Mouse (Mus musculus) NIH3T3 (cell line): ENCODE measurements around the gene Olfr701.

Source experiments
- DNase-seq: peaks from one replicate; pipeline ENCODE4 v3.0.0-alpha.2; 2012; ENCODE audit warnings: low read depth

Gene Olfr701

DNA sequence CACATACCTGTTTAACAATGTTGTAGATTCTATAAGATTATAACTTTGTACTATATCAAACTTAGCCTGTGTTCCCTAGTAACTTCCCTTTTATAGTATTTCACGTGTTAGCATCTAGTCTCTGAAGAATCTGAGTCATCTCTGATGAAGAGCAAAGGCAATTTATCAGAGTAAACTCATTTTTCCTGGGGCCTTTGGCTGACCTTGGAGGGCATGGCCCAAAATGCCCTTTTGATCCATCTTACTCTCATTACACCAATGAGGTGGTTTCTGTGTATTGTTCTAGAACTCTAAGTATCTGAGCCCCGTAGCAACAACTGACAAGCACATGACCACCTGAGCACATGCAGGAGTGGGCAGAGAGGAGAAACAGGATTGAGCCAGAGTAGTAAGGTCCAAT, at the start of gene Olfr701:
Gene Olfr701 (plus strand): TSS at position 301 of the 400 bp plus-strand sequence.
- DNase-seq: no peak

DNA sequence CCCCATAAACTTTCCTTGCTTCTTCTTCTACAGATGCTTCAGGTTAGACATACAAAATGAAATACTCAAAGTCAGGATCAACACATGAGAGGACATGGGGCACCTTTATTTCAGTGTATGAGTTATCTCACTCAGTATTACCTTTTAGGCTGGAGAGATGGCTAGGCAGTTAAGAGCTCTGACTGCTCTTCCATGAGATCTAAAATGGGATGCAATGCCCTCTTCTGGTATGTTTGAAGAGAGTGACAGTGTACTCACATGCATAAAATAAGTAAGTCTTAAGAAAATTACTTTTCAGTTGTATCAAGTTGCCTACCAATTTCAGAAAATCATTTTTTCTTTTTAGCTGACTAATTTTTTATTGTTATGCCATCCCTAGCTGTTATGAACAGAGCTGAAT, 25.6 kb upstream of the Olfr701 start:
- DNase-seq: no peak

DNA sequence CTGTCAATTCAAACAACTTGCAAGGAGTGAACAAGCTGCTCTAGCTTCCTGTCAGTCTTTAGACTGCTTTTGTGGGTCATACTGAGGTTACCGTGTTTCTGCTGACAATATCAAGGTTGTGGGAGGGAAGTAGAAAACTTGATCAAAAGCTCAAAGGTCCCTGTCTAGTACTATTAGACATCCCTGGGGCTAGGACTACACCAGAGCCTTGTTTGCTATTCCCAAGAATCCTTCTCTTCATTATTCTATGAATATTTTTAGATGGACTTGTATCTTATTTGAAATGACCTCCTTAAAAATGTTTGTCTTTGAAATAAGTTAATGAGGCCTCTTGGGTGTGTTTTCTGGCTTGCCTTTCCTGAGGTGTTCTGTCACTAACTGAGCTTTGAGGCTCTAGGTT, 20.8 kb upstream of the Olfr701 start, which contains the start of gene Olfr699:
Gene Olfr699 (minus strand): TSS at position 101 of the 400 bp plus-strand sequence.
- DNase-seq: no peak

DNA sequence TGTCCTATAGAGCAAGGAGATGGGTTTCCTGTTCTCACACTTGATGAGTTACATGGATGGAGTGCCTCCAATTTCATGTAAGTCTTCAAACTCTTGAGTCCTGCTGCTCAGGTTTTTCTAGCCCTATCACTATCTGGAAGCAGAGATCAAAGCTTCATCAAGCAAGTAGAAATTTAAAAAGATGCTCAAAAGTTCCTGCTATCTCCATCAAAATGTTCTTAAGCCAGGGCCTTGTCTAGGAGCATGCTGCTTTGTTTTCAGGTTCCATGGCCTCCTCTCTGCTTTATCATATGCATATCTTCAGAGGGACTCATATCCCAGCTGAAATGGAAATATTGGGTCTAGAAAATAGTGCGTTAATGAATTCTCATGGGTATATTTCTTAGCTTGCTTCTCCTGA, 5.2 kb upstream of the Olfr701 start, which contains the start of gene Olfr700:
Gene Olfr700 (minus strand): TSS at position 101 of the 400 bp plus-strand sequence.
- DNase-seq: no peak

DNA sequence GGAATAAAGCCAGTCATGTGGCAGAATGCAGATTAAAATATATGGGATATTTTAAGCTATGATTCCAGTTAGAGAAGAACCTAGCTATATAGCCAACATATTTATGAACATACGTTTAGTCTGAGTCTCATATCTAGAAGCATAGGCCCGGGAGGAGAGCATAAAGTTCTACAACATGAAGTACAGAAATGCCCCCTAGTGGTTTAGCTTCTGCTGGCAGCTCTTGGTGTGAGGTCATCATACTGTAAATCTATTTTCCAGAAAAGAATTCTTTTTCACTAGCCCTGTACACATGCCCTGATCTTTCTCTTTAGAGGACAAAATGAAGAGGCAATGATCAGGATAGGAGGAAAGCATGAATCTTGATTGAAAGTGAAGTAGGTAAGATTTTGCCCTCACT, 1.8 kb downstream of the Olfr701 start:
- peak; percentile 2 for DNase-seq

DNA sequence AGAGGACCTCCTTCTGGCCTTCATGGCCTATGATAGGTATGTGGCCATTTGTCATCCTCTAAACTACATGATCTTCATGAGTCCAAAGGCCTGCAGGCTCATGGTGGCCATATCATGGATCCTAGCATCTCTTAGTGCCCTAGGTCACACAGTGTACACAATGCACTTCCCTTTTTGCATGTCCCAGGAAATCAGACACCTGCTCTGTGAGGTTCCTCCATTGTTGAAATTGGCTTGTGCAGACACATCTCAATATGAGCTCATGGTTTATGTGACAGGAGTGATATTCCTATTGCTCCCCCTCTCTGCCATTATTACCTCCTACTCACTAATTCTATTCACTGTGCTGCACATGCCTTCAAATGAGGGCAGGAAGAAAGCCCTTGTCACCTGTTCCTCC, 4.5 kb downstream of the Olfr701 start:
- no peak for DNase-seq

DNA sequence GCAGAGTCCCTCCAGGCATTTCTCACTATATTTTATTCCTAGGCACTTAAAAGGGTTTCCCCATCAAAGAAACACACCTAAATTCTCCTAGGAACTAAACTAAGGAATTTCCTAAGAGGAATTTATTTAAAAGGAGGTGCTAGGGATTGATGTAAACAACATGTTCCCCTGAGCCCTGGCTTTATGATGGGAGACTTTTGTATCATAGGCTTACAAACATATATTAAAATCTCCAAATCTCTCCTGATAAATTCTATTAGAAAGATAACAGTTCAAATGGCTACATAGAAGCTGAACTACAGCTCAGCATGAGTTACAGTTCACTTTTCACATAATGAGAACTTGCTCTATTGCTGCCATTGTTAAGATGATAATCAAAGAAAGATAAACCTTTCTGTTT, 19.9 kb downstream of the Olfr701 start, which contains the start of gene Olfr702:
Gene Olfr702 (minus strand): TSS at position 101 of the 400 bp plus-strand sequence.
- no peak for DNase-seq

DNA sequence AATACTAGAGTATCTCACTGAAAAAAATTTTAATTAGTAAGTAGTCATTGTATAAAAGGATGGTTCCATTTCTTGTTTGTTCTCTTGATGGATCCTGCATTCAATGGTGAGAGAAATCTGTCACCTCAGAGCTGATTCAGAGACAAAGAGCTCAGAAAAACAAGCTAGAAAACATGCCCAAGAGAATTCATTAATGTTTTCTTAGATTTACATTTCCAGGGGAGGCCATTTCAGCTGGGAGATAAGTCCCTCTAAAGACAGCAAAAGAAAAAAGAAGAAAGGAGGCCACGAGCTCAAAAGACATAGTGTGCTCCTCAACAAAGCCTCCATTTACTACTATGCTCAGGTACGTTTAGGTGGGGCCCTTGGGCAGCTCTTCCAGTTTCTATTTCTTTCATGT, 29.1 kb downstream of the Olfr701 start, which contains the start of gene Olfr703:
Gene Olfr703 (plus strand): TSS at position 301 of the 400 bp plus-strand sequence.
- no peak for DNase-seq

DNA sequence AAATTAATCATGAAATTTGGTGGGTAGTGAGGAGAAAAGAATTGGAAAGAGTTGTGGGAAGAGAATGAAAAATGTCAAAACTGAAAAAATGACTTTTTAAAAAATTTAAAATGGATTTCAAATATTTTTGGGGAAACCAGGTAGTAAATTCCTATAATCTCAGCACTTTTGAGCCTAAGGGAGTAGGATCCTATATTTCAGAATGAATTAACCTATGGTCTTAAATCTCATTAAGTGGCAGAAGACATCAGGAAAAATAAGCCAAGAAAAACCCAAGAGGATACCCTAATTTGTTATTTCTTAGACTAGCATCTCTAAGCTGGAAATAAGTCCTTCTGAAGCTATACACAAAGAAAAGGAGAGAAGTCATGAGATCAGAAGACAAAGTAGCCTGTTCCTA, 49.0 kb downstream of the Olfr701 start, which contains the start of gene Olfr704:
Gene Olfr704 (plus strand): TSS at position 301 of the 400 bp plus-strand sequence.
- no peak for DNase-seq
